Mouse (Mus musculus) midbrain, embryonic 12.5 days (tissue): ENCODE results near the gene Gm11562. TPM values are rescaled to one million over a fixed set of nuclear protein-coding genes. Genes with fewer than 3 reads are reported as not detected.

ENCODE experiments used
- ATAC-seq: fragments of 200-750 bp; cut with Nextera tagmentation; 2 replicates; pipeline ENCODE4 v1.8.0; 2017; ENCODE audit warnings: low read depth, moderate TSS enrichment, moderate library complexity; ENCODE audit not compliant: low FRiP score
- H3K27ac ChIP-seq: fragments of 300-500 bp; sonication (generic); replicated peaks from 2 replicates; pipeline ENCODE4 v1.5.1; 2016; ENCODE audit warnings: mild to moderate bottlenecking
- H3K27me3 ChIP-seq: fragments of 300-500 bp; sonication (generic); 2 replicates; pipeline ENCODE4 v1.6.1; 2016; ENCODE audit warnings: mild to moderate bottlenecking
- H3K36me3 ChIP-seq: fragments of 300-500 bp; sonication (generic); 2 replicates; pipeline ENCODE4 v1.6.1; 2016
- H3K4me1 ChIP-seq: fragments of 300-500 bp; sonication (generic); 2 replicates; pipeline ENCODE4 v1.6.1; 2016
- H3K4me2 ChIP-seq: fragments of 300-500 bp; sonication (generic); replicated peaks from 2 replicates; pipeline ENCODE4 v1.6.1; 2016; ENCODE audit warnings: mild to moderate bottlenecking, moderate library complexity
- H3K4me3 ChIP-seq: fragments of 300-500 bp; sonication (generic); 2 replicates; pipeline ENCODE4 v1.5.1; 2016; ENCODE audit warnings: mild to moderate bottlenecking
- H3K9ac ChIP-seq: fragments of 300-500 bp; sonication (generic); replicated peaks from 2 replicates; pipeline ENCODE4 v1.6.1; 2016; ENCODE audit warnings: mild to moderate bottlenecking, moderate library complexity
- H3K9me3 ChIP-seq: fragments of 300-500 bp; sonication (generic); 2 replicates; pipeline ENCODE4 v1.6.1; 2016; ENCODE audit warnings: mild to moderate bottlenecking
- WGBS: fragments of 180-500 bp; shearing (Covaris S2); methylation state at CpG from one replicate; pipeline ENCODE4 v1.1.7; 2016; 5-methylcytosine and 5-hydroxymethylcytosine counted together
- polyA plus RNA-seq: library from polyadenylated mRNA; unstranded; fragments of >200 nt; fragmentation: Nextera tagmentation; extraction: Ambion mirVana; gene quantifications from 2 replicates; pipeline ENCODE4 v1.2.1, GENCODE M21; 2016

Gm11562 gene
- polyA plus RNA-seq, 1 experiment from 2014 or later, result not detected

DNA sequence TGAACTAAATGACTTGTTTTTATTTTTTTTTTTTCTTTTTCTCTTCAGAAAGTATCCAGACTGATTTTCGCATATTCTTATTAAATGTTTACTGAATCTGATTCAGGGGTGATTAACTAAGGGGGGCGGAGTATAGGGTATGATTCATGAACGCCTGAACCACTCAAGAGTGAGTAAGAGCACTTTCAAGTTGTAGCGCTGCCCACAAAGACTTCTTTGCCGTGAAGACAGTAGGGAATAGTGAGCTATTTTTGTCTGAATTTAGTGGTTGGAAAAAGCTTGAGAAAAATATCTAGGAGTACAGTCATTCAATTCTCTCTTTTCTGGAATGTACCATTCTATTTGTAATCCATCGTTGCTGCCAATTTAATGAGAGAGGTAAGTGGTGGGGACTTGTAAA is 38.7 kb downstream of the Gm11562 start:
- 91% methylated on average over 6 of the region's 6 CpGs for WGBS
- Histone ChIP-seq H3K4me2 (no peak overlapping the region), H3K4me3 (no peak overlapping the region), H3K9ac (no peak overlapping the region), H3K27me3 (no peaks in the 10 kb centered on the region), H3K27ac (no peak overlapping the region), H3K4me1 (no peaks in the 10 kb centered on the region), H3K36me3 (no peaks in the 10 kb centered on the region), H3K9me3 (no peaks in the 10 kb centered on the region)
- ATAC-seq, result no peak

DNA sequence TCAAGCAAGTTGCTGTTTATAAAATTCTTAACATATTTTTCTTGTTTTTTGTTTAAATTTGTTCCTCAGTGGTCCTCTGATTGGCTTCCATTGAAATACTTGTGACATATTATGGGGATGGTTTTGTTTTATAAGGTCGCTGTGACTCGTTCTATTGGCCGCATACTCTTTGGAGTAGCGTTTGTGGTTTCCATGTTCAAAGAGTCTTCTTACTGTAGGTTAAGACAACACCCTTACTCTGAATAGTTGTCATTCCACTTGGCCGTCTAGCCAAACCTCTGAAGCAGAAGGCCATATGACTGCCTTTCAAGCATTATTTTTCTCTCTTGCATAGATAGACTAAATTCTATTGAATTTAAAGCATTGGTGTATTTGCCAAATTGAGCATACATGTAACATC is 39.2 kb downstream of the Gm11562 start:
- Histone ChIP-seq H3K36me3 (no peaks in the 10 kb centered on the region), H3K9me3 (no peaks in the 10 kb centered on the region), H3K4me3 (no peak overlapping the region), H3K27me3 (no peaks in the 10 kb centered on the region), H3K9ac (no peak overlapping the region), H3K27ac (no peak overlapping the region), H3K4me2 (no peak overlapping the region), H3K4me1 (no peaks in the 10 kb centered on the region)
- no peak for ATAC-seq
- WGBS, result 94% methylated on average over 5 of the region's 5 CpGs

DNA sequence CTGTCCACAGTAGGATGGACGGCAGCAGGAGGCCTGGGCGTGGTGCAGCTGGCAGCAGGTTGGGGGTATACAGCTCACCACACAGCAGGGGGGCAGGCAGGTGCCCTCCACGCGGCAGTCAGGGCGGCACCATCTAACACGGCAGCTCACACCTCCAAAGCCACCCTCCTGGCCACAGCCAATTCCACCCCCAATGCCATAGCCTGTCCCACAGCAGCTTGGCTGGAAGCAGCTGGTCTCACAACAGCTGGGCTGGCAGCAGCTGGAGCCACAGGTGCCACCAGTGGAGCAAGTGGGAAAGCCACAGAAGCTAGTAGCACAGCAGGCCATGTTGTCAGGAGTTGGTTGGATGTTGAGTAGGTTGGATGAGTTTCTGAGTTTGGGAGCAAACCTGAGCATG is 39.6 kb downstream of the Gm11562 start, which contains the start of gene Krtap1-5:
TSS of gene Krtap1-5 (minus strand) at position 381 of the 400 bp plus-strand sequence.
- WGBS, result 96% methylated on average over 6 of the region's 6 CpGs

DNA sequence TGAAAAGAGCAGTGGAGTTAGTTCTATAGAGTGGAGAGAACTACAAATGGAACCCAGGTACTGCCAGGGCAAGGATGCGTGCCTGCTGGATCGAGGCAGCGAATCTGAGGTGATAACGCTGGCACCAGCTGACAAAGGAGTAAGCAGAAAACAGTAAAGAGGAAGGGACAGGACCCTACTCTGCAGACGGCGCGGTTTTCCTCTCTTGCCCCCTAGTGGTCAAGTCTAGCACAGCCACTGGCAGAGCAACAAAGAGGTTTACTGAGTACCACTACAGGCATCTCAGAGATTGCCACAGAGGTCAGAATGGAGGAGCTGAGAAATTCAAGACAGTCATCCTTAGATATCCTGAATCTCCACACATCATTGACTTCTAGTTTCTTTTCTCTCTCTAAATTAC is 46.1 kb downstream of the Gm11562 start:
- Histone ChIP-seq H3K4me1 (no peaks in the 10 kb centered on the region; the same call in 1 of the 2 replicates), H3K27me3 (no peaks in the 10 kb centered on the region), H3K9me3 (no peaks in the 10 kb centered on the region), H3K9ac (no peak overlapping the region), H3K4me2 (peak overlapping the region; percentile 37), H3K4me3 (no peak overlapping the region; the same call in 1 of the 2 replicates), H3K27ac (no peak overlapping the region), H3K36me3 (no peaks in the 10 kb centered on the region)
- 1% methylated on average over 7 of the region's 7 CpGs for WGBS
- ATAC-seq, result 0 out of 2 replicates have a peak, but pooled peaks have one; percentile 49

More for the DNA sequence above, 39.6 kb downstream of the Gm11562 start, which contains the start of gene Krtap1-5:
- Histone ChIP-seq H3K4me2 (no peak within 1 kb of the TSS), H3K27ac (no peak within 1 kb of the TSS), H3K27me3 (no peaks in the 10 kb centered on the region), H3K9me3 (no peaks in the 10 kb centered on the region), H3K4me1 (no peaks in the 10 kb centered on the region), H3K4me3 (no peak within 1 kb of the TSS), H3K9ac (no peak within 1 kb of the TSS), H3K36me3 (no peaks in the 10 kb centered on the region)
- no peak for ATAC-seq

DNA sequence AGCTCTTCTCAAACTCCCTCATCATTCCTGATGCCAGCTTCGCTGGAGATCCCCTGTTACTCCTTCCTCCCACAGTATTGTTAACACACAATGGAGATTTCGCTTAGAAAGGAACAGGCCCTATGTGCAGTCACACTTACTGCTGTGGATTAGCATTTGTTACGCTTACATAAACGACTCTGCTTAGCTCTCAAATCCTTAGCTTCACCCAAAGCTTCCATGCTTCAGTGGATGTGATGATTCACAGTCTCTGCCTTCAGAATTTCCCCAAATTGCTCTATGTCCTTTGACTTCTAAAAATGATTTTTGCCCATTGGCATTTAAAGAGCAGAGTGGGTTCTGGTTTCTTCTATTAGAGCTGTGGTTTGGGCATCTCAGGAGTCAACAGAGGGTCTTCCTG is 47.1 kb downstream of the Gm11562 start:
- no peaks in the 10 kb centered on the region for H3K27me3 ChIP-seq
- WGBS, result 16% methylated on average over 4 of the region's 4 CpGs
- no peak overlapping the region for H3K4me3 ChIP-seq
- H3K9me3 ChIP-seq, result no peaks in the 10 kb centered on the region
- no peak overlapping the region for H3K9ac ChIP-seq
- no peak overlapping the region for H3K27ac ChIP-seq
- no peaks in the 10 kb centered on the region; the same call in 1 of the 2 replicates for H3K4me1 ChIP-seq
- peak overlapping the region; percentile 22; the same call in 1 of the 2 replicates for H3K4me2 ChIP-seq
- no peak for ATAC-seq
- no peaks in the 10 kb centered on the region for H3K36me3 ChIP-seq

Other genes with a start within 250 kb of the Gm11562 start
- gene Krt28, start 245.5 kb downstream of the Gm11562 start, polyA plus RNA-seq, result 0.42 TPM in 1 of 2 replicates, not detected in the other
- 35.9 and 37.2 TPM in 2 replicates for gene Krt10, start 231.1 kb downstream of the Gm11562 start, polyA plus RNA-seq
- gene Krt12, start 198.2 kb downstream of the Gm11562 start, polyA plus RNA-seq, result not detected in 2 replicates
- gene Krt20, start 182.3 kb downstream of the Gm11562 start, polyA plus RNA-seq, result 0.09 and 0.20 TPM in 2 replicates
- not detected in 2 replicates for gene Krt23, start 127.3 kb downstream of the Gm11562 start, polyA plus RNA-seq
- not detected in 2 replicates for gene Krt39, start 99.1 kb downstream of the Gm11562 start, polyA plus RNA-seq
- gene Krt40, start 77.3 kb downstream of the Gm11562 start, polyA plus RNA-seq, result not detected in 2 replicates
- gene Krtap3-3, start 69.6 kb downstream of the Gm11562 start, polyA plus RNA-seq, result not detected in 2 replicates
- gene Krtap3-2, start 63.6 kb downstream of the Gm11562 start, polyA plus RNA-seq, result not detected in 2 replicates
- gene Gm11939, start 61.0 kb downstream of the Gm11562 start, polyA plus RNA-seq, result not detected in 2 replicates
- gene Krtap3-1, start 53.8 kb downstream of the Gm11562 start, polyA plus RNA-seq, result not detected in 2 replicates
- gene Krtap1-5, start 39.4 kb downstream of the Gm11562 start, polyA plus RNA-seq, result not detected in 2 replicates
- gene Krtap1-4, start 36.8 kb downstream of the Gm11562 start, polyA plus RNA-seq, result not detected in 2 replicates
- gene Krtap1-3, start 29.1 kb downstream of the Gm11562 start, polyA plus RNA-seq, result not detected in 2 replicates
- gene Krtap9-3, start 22.3 kb downstream of the Gm11562 start, polyA plus RNA-seq, result not detected in 2 replicates
- not detected in 2 replicates for gene Gm11938, start 17.1 kb downstream of the Gm11562 start, polyA plus RNA-seq
- gene Gm11937, start 10.2 kb downstream of the Gm11562 start, polyA plus RNA-seq, result not detected in 2 replicates
- not detected in 2 replicates for gene Krtap2-4, start 5.6 kb downstream of the Gm11562 start, polyA plus RNA-seq
- gene Krtap4-1, start 7.8 kb upstream of the Gm11562 start, polyA plus RNA-seq, result not detected in 2 replicates
- not detected in 2 replicates for gene Krtap4-2, start 14.6 kb upstream of the Gm11562 start, polyA plus RNA-seq
- gene Krtap4-7, start 23.7 kb upstream of the Gm11562 start, polyA plus RNA-seq, result not detected in 2 replicates
- gene Gm11555, start 29.8 kb upstream of the Gm11562 start, polyA plus RNA-seq, result not detected in 2 replicates
- not detected in 2 replicates for gene Gm11563, start 38.5 kb upstream of the Gm11562 start, polyA plus RNA-seq
- gene Krtap4-6, start 45.5 kb upstream of the Gm11562 start, polyA plus RNA-seq, result not detected in 2 replicates
- gene Gm14190, start 70.3 kb upstream of the Gm11562 start, polyA plus RNA-seq, result not detected in 2 replicates
- not detected in 2 replicates for gene Gm14180, start 113.9 kb upstream of the Gm11562 start, polyA plus RNA-seq
- not detected in 2 replicates for gene Gm11595, start 152.5 kb upstream of the Gm11562 start, polyA plus RNA-seq
- not detected in 2 replicates for gene Krtap4-8, start 160.3 kb upstream of the Gm11562 start, polyA plus RNA-seq
- gene Krtap4-9, start 164.8 kb upstream of the Gm11562 start, polyA plus RNA-seq, result not detected in 2 replicates
- not detected in 2 replicates for gene Gm11596, start 173.0 kb upstream of the Gm11562 start, polyA plus RNA-seq
- not detected in 2 replicates for gene Gm11569, start 178.5 kb upstream of the Gm11562 start, polyA plus RNA-seq
- gene Gm11554, start 184.0 kb upstream of the Gm11562 start, polyA plus RNA-seq, result not detected in 2 replicates
- not detected in 2 replicates for gene Krtap4-13, start 189.5 kb upstream of the Gm11562 start, polyA plus RNA-seq
- gene Gm11564, start 195.2 kb upstream of the Gm11562 start, polyA plus RNA-seq, result not detected in 2 replicates
- not detected in 2 replicates for gene 2300003K06Rik, start 217.6 kb upstream of the Gm11562 start, polyA plus RNA-seq
- not detected in 2 replicates for gene Krtap4-16, start 231.2 kb upstream of the Gm11562 start, polyA plus RNA-seq
- gene Gm11568, start 237.5 kb upstream of the Gm11562 start, polyA plus RNA-seq, result not detected in 2 replicates
- not detected in 2 replicates for gene Gm11559, start 244.0 kb upstream of the Gm11562 start, polyA plus RNA-seq